7 mouse cellular contexts compared by ENCODE assay signal in the genomic region with DNA sequence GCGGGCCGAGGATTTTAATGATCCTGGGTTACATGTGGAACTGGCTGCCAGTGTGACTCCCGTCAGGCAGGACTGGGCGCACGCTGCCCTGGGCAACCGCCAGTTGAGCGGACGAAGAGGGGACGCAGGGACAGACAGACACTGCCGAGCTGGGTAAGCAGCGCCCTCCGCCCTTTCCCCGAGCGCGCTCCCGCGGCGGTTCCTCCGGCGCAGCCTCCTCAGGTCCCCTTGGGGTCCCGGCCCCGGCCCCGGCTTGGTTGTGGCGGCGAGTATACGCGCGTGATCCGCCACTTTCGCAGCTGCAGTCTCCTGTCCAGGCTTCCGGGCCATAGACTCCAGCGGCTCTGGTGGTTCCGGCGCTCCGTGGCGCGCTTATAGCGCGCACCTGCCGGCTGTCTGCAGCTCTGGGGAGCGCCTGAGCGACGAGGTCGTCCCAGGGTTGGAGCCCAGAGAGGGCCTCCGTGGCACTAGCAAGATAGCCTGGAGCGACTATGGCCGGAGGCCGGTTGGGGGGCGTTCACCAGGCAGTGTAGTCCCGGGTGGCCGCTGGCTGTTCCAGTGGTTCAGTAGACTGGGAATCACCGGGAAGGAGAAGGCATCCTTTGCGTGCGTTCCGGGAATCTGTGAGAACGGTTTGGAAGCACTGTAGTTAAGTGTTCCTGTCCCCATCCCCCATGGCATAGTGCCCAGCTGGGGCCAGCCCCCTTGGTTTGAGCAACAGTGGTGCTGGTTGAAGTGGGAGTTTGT. TPM values are rescaled to one million over a fixed set of nuclear protein-coding genes. Genes with fewer than 3 reads are reported as not detected.
DNase-seq lines count a peak whose midpoint lies in the region; ATAC-seq and TF ChIP-seq lines count a peak whose summit lies in the region.

No protein-coding gene starts in this region.

- peak overlapping the region; percentile 93 for H3K4me2 ChIP-seq in hindbrain, postnatal 0 days (ENCODE audit: low read depth, low read length)
- peak overlapping the region; percentile 92 for H3K4me2 ChIP-seq in limb, embryonic 15.5 days
- peak overlapping the region; percentile 67 for H3K4me2 ChIP-seq in midbrain, embryonic 13.5 days (replicated peaks)
- peak overlapping the region; percentile 90 for H3K4me2 ChIP-seq in stomach, embryonic 14.5 days (replicated peaks; ENCODE audit: low read depth, low read length)

- DNase-seq in adrenal gland, postnatal 14 days = peak; percentile 70
- peak; percentile 40 to 57 for DNase-seq in cerebellum, postnatal 4 days (ENCODE audit: low spot score in 2 of 2)
- DNase-seq in gastrocnemius, postnatal 14 days = peak; percentile 75
- DNase-seq in hindbrain, postnatal 0 days (ENCODE audit: low spot score) = peak; percentile 68

- H3K27ac ChIP-seq in hindbrain, postnatal 0 days = peak overlapping the region; percentile 87
- peak overlapping the region; percentile 81 for H3K27ac ChIP-seq in limb, embryonic 15.5 days
- H3K27ac ChIP-seq in midbrain, embryonic 13.5 days = peak overlapping the region; percentile 93
- H3K27ac ChIP-seq in stomach, embryonic 14.5 days (ENCODE audit: low read length) = peak overlapping the region; percentile 50; the same call in 1 of the 2 replicates

- peak overlapping the region; percentile 79 for H3K9ac ChIP-seq in hindbrain, postnatal 0 days (replicated peaks; ENCODE audit: low read length)
- peak overlapping the region; percentile 51 for H3K9ac ChIP-seq in limb, embryonic 15.5 days
- peak overlapping the region; percentile 93 for H3K9ac ChIP-seq in midbrain, embryonic 13.5 days (replicated peaks)
- peak overlapping the region; percentile 65 for H3K9ac ChIP-seq in stomach, embryonic 14.5 days (replicated peaks; ENCODE audit: low read depth, low read length)

- H3K36me3 ChIP-seq in hindbrain, postnatal 0 days (ENCODE audit: insufficient read depth, low read length) = no peaks in the 10 kb centered on the region
- no peaks in the 10 kb centered on the region for H3K36me3 ChIP-seq in limb, embryonic 15.5 days
- H3K36me3 ChIP-seq in midbrain, embryonic 13.5 days = no peaks in the 10 kb centered on the region
- no peaks in the 10 kb centered on the region for H3K36me3 ChIP-seq in stomach, embryonic 14.5 days (ENCODE audit: control insufficient read depth, insufficient read depth, low read length)

- intact Hi-C loops in gastrocnemius, postnatal 14 days (cut with DNase I; ENCODE audit: low total_unique reads) = no loop called here

- peak overlapping the region; percentile 91 for H3K4me3 ChIP-seq in hindbrain, postnatal 0 days (ENCODE audit: low read length)
- peak overlapping the region; percentile 65 for H3K4me3 ChIP-seq in limb, embryonic 15.5 days
- peak overlapping the region; percentile 83 for H3K4me3 ChIP-seq in midbrain, embryonic 13.5 days (replicated peaks)
- peak overlapping the region; percentile 83 for H3K4me3 ChIP-seq in stomach, embryonic 14.5 days (ENCODE audit: low read depth, low read length)

- no peaks in the 10 kb centered on the region for H3K9me3 ChIP-seq in hindbrain, postnatal 0 days (ENCODE audit: low read length)
- H3K9me3 ChIP-seq in limb, embryonic 15.5 days = no peaks in the 10 kb centered on the region
- H3K9me3 ChIP-seq in midbrain, embryonic 13.5 days = no peaks in the 10 kb centered on the region
- no peaks in the 10 kb centered on the region for H3K9me3 ChIP-seq in stomach, embryonic 14.5 days (ENCODE audit: control insufficient read depth, low read depth, low read length)

- H3K4me1 ChIP-seq in hindbrain, postnatal 0 days (ENCODE audit: insufficient read depth, low read length) = peaks cover 16% of the 10 kb centered on the region
- peaks cover 33% of the 10 kb centered on the region for H3K4me1 ChIP-seq in limb, embryonic 15.5 days
- H3K4me1 ChIP-seq in midbrain, embryonic 13.5 days (replicated peaks) = peaks cover 56% of the 10 kb centered on the region
- peaks cover 31% of the 10 kb centered on the region for H3K4me1 ChIP-seq in stomach, embryonic 14.5 days (ENCODE audit: control insufficient read depth, insufficient read depth, low read length)

- WGBS in hindbrain, postnatal 0 days = under 1% methylated on average over 53 of the region's 56 CpGs
- under 1% methylated on average over 56 of the region's 56 CpGs for WGBS in limb, embryonic 15.5 days
- WGBS in midbrain, embryonic 13.5 days = under 1% methylated on average over 56 of the region's 56 CpGs
- WGBS in stomach, embryonic 14.5 days = under 1% methylated on average over 49 of the region's 56 CpGs

- no peaks in the 10 kb centered on the region for H3K27me3 ChIP-seq in hindbrain, postnatal 0 days (ENCODE audit: insufficient read depth, low read length)
- 0 out of 2 replicates have a peak, but pooled peaks cover 5% of the 10 kb centered on the region for H3K27me3 ChIP-seq in limb, embryonic 15.5 days
- no peaks in the 10 kb centered on the region for H3K27me3 ChIP-seq in midbrain, embryonic 13.5 days
- H3K27me3 ChIP-seq in stomach, embryonic 14.5 days (ENCODE audit: control insufficient read depth, insufficient read depth, low read length) = no peaks in the 10 kb centered on the region

- peak; percentile 7 for ATAC-seq in hindbrain, postnatal 0 days
- ATAC-seq in limb, embryonic 15.5 days (ENCODE audit: insufficient number of reproducible peaks, low FRiP score, low TSS enrichment, low read depth) = peak; percentile 35; the same call in 1 of the 2 replicates
- ATAC-seq in midbrain, embryonic 13.5 days = peak; percentile 56
- peak; percentile 39 for ATAC-seq in stomach, embryonic 14.5 days (ENCODE audit: insufficient number of reproducible peaks, insufficient read depth, low FRiP score, low read depth)

- no peak for TF ChIP-seq CTCF in hindbrain, postnatal 0 days (IDR thresholded peaks at IDR 0.05; ENCODE audit: low read depth)

RNA-seq across cellular contexts. Expression of gene Plxna2, which starts 2.4 kb away (rescaled TPM):
- 15.2 and 17.3 TPM in 2 replicates for total RNA-seq in adrenal gland, postnatal 14 days (2021)
- 10 to 100 TPM; 10.8 to 12.4 TPM for total RNA-seq in gastrocnemius, postnatal 14 days (2021)
- total RNA-seq in hindbrain, postnatal 0 days (2014; rRNA removed) = 48.2 and 52.0 TPM in 2 replicates
- polyA plus RNA-seq in hindbrain, postnatal 0 days (2015; fragmentation: Nextera tagmentation; extraction: Ambion mirVana) = 11.1 and 11.7 TPM in 2 replicates
- polyA plus RNA-seq in limb, embryonic 15.5 days (2015; fragmentation: Nextera tagmentation; extraction: Ambion mirVana) = 8.1 and 8.7 TPM in 2 replicates
- 20.4 and 23.3 TPM in 2 replicates for polyA plus RNA-seq in midbrain, embryonic 13.5 days (2015; fragmentation: Nextera tagmentation; extraction: Ambion mirVana)
- 7.7 and 8.3 TPM in 2 replicates for polyA plus RNA-seq in stomach, embryonic 14.5 days (2014; fragmentation: Nextera tagmentation; extraction: Ambion mirVana)

Comparison
In these comparisons a context has a peak if more than half of its experiments do, and no peak if none do; other contexts are left out.
1. Peak in every context shown above with its lines: DNase-seq, ATAC-seq, H3K4me3 ChIP-seq and H3K27ac ChIP-seq.